Mouse (Mus musculus) heart, postnatal 0 days (tissue): ENCODE results near the gene Tnfrsf21.

Source experiments
- CTCF ChIP-seq: IDR thresholded peaks from 2 replicates; pipeline ENCODE4 v1.5.1; 2016; ENCODE audit warnings: antibody characterized with exemption, control low read depth, low read depth
- EP300 ChIP-seq: IDR thresholded peaks from 2 replicates; pipeline ENCODE4 v1.6.1; 2016; ENCODE audit warnings: antibody characterized with exemption, low read depth

DNA sequence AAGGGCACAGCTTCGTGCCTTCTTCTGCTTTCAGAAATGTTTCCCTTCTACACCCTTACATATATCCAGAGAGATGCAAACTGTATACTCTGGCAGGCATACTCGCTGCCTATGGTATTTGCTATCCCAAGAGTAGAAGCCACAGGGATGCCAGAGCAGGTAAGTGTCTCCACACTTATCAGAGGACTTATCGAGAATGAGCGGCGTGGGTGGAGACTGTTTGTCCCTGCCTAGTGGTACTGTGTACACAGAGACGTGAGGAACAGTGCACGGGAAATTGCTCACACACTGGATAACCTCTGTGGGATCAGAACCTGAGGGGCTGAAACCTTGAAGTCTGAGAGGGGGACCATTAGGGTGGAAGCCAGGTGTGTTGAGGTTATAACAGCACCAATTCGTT, 59.6 kb downstream of the Tnfrsf21 start:
- TF ChIP-seq EP300: no peak
- no peak for TF ChIP-seq CTCF
